Mouse (Mus musculus) megakaryocyte, embryonic 14.5 days (primary cell): Measurements from ENCODE around the gene Ykt6.
"Not testable (repeated sequence)": the region's sequence is repeated elsewhere in the genome, so short reads cannot be mapped to it uniquely, and the experiment has no call there.

Source experiments
- FLI1 ChIP-seq: IDR thresholded peaks from 2 replicates; pipeline ENCODE4 v1.6.1; 2012; ENCODE audit warnings: low read length, inconsistent platforms, mixed read lengths
- GATA1 ChIP-seq: IDR thresholded peaks from 3 replicates; pipeline ENCODE4 v1.6.1; 2012; ENCODE audit warnings: mixed read lengths, low read length, inconsistent platforms, borderline replicate concordance

DNA sequence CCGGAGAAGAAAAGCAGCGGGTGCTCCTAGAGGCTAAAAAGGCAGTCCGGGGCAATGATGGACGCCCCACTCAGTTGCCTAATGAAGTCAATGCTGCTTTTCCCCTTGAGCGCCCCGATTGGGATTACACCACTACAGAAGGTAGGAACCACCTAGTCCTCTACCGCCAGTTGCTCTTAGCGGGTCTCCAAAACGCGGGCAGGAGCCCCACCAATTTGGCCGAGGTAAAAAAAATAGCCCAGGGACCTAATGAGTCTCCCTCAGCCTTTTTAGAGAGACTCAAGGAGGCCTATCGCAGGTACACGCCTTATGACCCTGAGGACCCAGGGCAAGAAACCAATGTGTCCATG is 52.3 kb downstream of the Ykt6 start:
- not testable (repeated sequence) for TF ChIP-seq FLI1, GATA1
